Mouse (Mus musculus): ENCODE data around the gene Rexo5. TPM values are rescaled to one million over a fixed set of nuclear protein-coding genes. Genes with fewer than 3 reads are reported as not detected.

Rexo5 gene
- total and polyA plus RNA-seq, 2 experiments: 1.0 to 4.8 TPM

GRCm38 (mm10) chr7:119760527-119760951, 33.3 kb upstream of the Rexo5 start, which contains the start of gene Acsm3:
Gene Acsm3, plus strand, starts transcription at chr7:119760923.
- DNase-seq (ENCODE audit: extremely low read depth, low read depth, low spot score): peak; percentile 98
- H3K36me3 ChIP-seq (ENCODE audit: control insufficient read depth, insufficient read depth, low read length): peaks cover 1% of the 10 kb centered on the region; the same call in 1 of the 2 replicates
- H3K4me3 ChIP-seq (ENCODE audit: insufficient read depth, low read depth, low read length): peak within 1 kb of the TSS; percentile 64
- peaks cover 4% of the 10 kb centered on the region; the same call in 1 of the 2 replicates for H3K79me2 ChIP-seq (ENCODE audit: control insufficient read depth, insufficient read depth, low read length)
- H3K4me1 ChIP-seq (ENCODE audit: control insufficient read depth, insufficient read depth, low read length): peaks cover 7% of the 10 kb centered on the region
- peak within 1 kb of the TSS; percentile 79 for H3K9ac ChIP-seq (ENCODE audit: low read depth, low read length)
- H3K27ac ChIP-seq (replicated peaks; ENCODE audit: insufficient read depth, low read depth, low read length): peak within 1 kb of the TSS; percentile 98
- WGBS: 16% methylated on average over 11 of the region's 11 CpGs
- TF ChIP-seq CTCF (IDR thresholded peaks at IDR 0.05; ENCODE audit: low read depth, low read length) (no peak), POLR2A (IDR thresholded peaks at IDR 0.05; ENCODE audit: extremely low read depth, insufficient read depth, low read length) (peak; percentile 57; the same call in 1 of the 2 replicates)
- no peaks in the 10 kb centered on the region for H3K27me3 ChIP-seq (ENCODE audit: control insufficient read depth, insufficient read depth, low read length)

GRCm38 (mm10) chr7:119762166-119762697, 31.6 kb upstream of the Rexo5 start:
- Histone ChIP-seq H3K9ac (ENCODE audit: low read depth, low read length) (peak overlapping the region; percentile 4; the same call in 1 of the 2 replicates), H3K27me3 (ENCODE audit: control insufficient read depth, insufficient read depth, low read length) (no peaks in the 10 kb centered on the region), H3K36me3 (ENCODE audit: control insufficient read depth, insufficient read depth, low read length) (peaks cover 12% of the 10 kb centered on the region), H3K4me1 (ENCODE audit: control insufficient read depth, insufficient read depth, low read length) (peaks cover 7% of the 10 kb centered on the region), H3K4me3 (ENCODE audit: insufficient read depth, low read depth, low read length) (no peak overlapping the region), H3K27ac (replicated peaks; ENCODE audit: insufficient read depth, low read depth, low read length) (0 out of 2 replicates have a peak overlapping the region, but pooled peaks have one; percentile 26), H3K79me2 (ENCODE audit: control insufficient read depth, insufficient read depth, low read length) (peaks cover 4% of the 10 kb centered on the region; the same call in 1 of the 2 replicates)
- 13% methylated on average over 4 of the region's 4 CpGs for WGBS
- peak; percentile 63 for DNase-seq (ENCODE audit: extremely low read depth, low read depth, low spot score)
- TF ChIP-seq POLR2A (IDR thresholded peaks at IDR 0.05; ENCODE audit: extremely low read depth, insufficient read depth, low read length) (no peak), CTCF (IDR thresholded peaks at IDR 0.05; ENCODE audit: low read depth, low read length) (no peak)

GRCm38 (mm10) chr7:119764377-119764776, 29.4 kb upstream of the Rexo5 start:
- 90% methylated on average over 3 of the region's 3 CpGs for WGBS
- H3K9ac ChIP-seq (ENCODE audit: low read depth, low read length): no peak overlapping the region
- peaks cover 7% of the 10 kb centered on the region for H3K4me1 ChIP-seq (ENCODE audit: control insufficient read depth, insufficient read depth, low read length)
- H3K4me3 ChIP-seq (ENCODE audit: insufficient read depth, low read depth, low read length): no peak overlapping the region
- H3K27me3 ChIP-seq (ENCODE audit: control insufficient read depth, insufficient read depth, low read length): no peaks in the 10 kb centered on the region
- H3K36me3 ChIP-seq (ENCODE audit: control insufficient read depth, insufficient read depth, low read length): peaks cover 32% of the 10 kb centered on the region
- TF ChIP-seq POLR2A (IDR thresholded peaks at IDR 0.05; ENCODE audit: extremely low read depth, insufficient read depth, low read length): no peak
- no peak for TF ChIP-seq CTCF (IDR thresholded peaks at IDR 0.05; ENCODE audit: low read depth, low read length)
- peaks cover 4% of the 10 kb centered on the region; the same call in 1 of the 2 replicates for H3K79me2 ChIP-seq (ENCODE audit: control insufficient read depth, insufficient read depth, low read length)
- no peak overlapping the region for H3K27ac ChIP-seq (replicated peaks; ENCODE audit: insufficient read depth, low read depth, low read length)
- DNase-seq (ENCODE audit: extremely low read depth, low read depth, low spot score): no peak

- H3K27me3 ChIP-seq (ENCODE audit: control insufficient read depth, insufficient read depth, low read length): no peaks in the 10 kb centered on the region
- H3K36me3 ChIP-seq (ENCODE audit: control insufficient read depth, insufficient read depth, low read length): peaks cover 54% of the 10 kb centered on the region
- TF ChIP-seq POLR2A (IDR thresholded peaks at IDR 0.05; ENCODE audit: extremely low read depth, insufficient read depth, low read length): no peak
- no peak for TF ChIP-seq CTCF (IDR thresholded peaks at IDR 0.05; ENCODE audit: low read depth, low read length)
- H3K4me1 ChIP-seq (ENCODE audit: control insufficient read depth, insufficient read depth, low read length): peaks cover 2% of the 10 kb centered on the region
- WGBS: 74% methylated on average over 6 of the region's 6 CpGs
- DNase-seq (ENCODE audit: extremely low read depth, low read depth, low spot score): no peak
- H3K4me3 ChIP-seq (ENCODE audit: insufficient read depth, low read depth, low read length): no peak overlapping the region
- H3K79me2 ChIP-seq (ENCODE audit: control insufficient read depth, insufficient read depth, low read length): peaks cover 2% of the 10 kb centered on the region; the same call in 1 of the 2 replicates
- no peak overlapping the region for H3K27ac ChIP-seq (replicated peaks; ENCODE audit: insufficient read depth, low read depth, low read length)
- no peak overlapping the region for H3K9ac ChIP-seq (ENCODE audit: low read depth, low read length)
Measured at GRCm38 (mm10) chr7:119766996-119767395, 26.8 kb upstream of the Rexo5 start.

- no peak for TF ChIP-seq CTCF (IDR thresholded peaks at IDR 0.05; ENCODE audit: low read depth, low read length)
- no peak for TF ChIP-seq POLR2A (IDR thresholded peaks at IDR 0.05; ENCODE audit: extremely low read depth, insufficient read depth, low read length)
- Histone ChIP-seq H3K36me3 (ENCODE audit: control insufficient read depth, insufficient read depth, low read length) (peaks cover 73% of the 10 kb centered on the region), H3K27ac (replicated peaks; ENCODE audit: insufficient read depth, low read depth, low read length) (no peak overlapping the region), H3K27me3 (ENCODE audit: control insufficient read depth, insufficient read depth, low read length) (no peaks in the 10 kb centered on the region), H3K4me3 (ENCODE audit: insufficient read depth, low read depth, low read length) (no peak overlapping the region), H3K4me1 (ENCODE audit: control insufficient read depth, insufficient read depth, low read length) (no peaks in the 10 kb centered on the region), H3K9ac (ENCODE audit: low read depth, low read length) (no peak overlapping the region), H3K79me2 (ENCODE audit: control insufficient read depth, insufficient read depth, low read length) (no peaks in the 10 kb centered on the region)
- 88% methylated on average over 8 of the region's 8 CpGs for WGBS
- no peak for DNase-seq (ENCODE audit: extremely low read depth, low read depth, low spot score)
Measured at GRCm38 (mm10) chr7:119769895-119770294, 23.9 kb upstream of the Rexo5 start.

- Histone ChIP-seq H3K27me3 (ENCODE audit: control insufficient read depth, insufficient read depth, low read length) (no peaks in the 10 kb centered on the region), H3K9ac (ENCODE audit: low read depth, low read length) (no peak overlapping the region), H3K79me2 (ENCODE audit: control insufficient read depth, insufficient read depth, low read length) (no peaks in the 10 kb centered on the region), H3K4me3 (ENCODE audit: insufficient read depth, low read depth, low read length) (no peak overlapping the region), H3K36me3 (ENCODE audit: control insufficient read depth, insufficient read depth, low read length) (peaks cover 60% of the 10 kb centered on the region), H3K4me1 (ENCODE audit: control insufficient read depth, insufficient read depth, low read length) (peaks cover 8% of the 10 kb centered on the region; the same call in 1 of the 2 replicates), H3K27ac (replicated peaks; ENCODE audit: insufficient read depth, low read depth, low read length) (peak overlapping the region; percentile 92)
- peak; percentile 100 for DNase-seq (ENCODE audit: extremely low read depth, low read depth, low spot score)
- TF ChIP-seq CTCF (IDR thresholded peaks at IDR 0.05; ENCODE audit: low read depth, low read length) (peak; percentile 71), POLR2A (IDR thresholded peaks at IDR 0.05; ENCODE audit: extremely low read depth, insufficient read depth, low read length) (no peak)
- WGBS: 20% methylated on average over 2 of the region's 2 CpGs
Measured at GRCm38 (mm10) chr7:119783453-119783852, 10.4 kb upstream of the Rexo5 start.

Measured in liver, adult 2 months (tissue).